Mouse (Mus musculus): Measurements from ENCODE around the gene Aire.

The Aire gene

GRCm38 (mm10) chr10:78005791-78006438, 37.5 kb downstream of the Aire start:
- no peak for DNase-seq

GRCm38 (mm10) chr10:78004479-78005100, 38.8 kb downstream of the Aire start:
- DNase-seq: no peak

- DNase-seq: no peak
Measured at GRCm38 (mm10) chr10:78002316-78002715, 41.1 kb downstream of the Aire start.

GRCm38 (mm10) chr10:78001796-78002195, 41.6 kb downstream of the Aire start:
- peak; percentile 81 to 84 for DNase-seq

GRCm38 (mm10) chr10:78000200-78000599, 43.2 kb downstream of the Aire start:
- DNase-seq: peak; percentile 51 to 62

- no peak for DNase-seq
Measured at GRCm38 (mm10) chr10:77995639-77996038, 47.8 kb downstream of the Aire start.

GRCm38 (mm10) chr10:77985775-77986174, 57.6 kb downstream of the Aire start:
- no peak for DNase-seq

- peak; percentile 87 to 91 for DNase-seq
Measured at GRCm38 (mm10) chr10:77984660-77985059, 58.8 kb downstream of the Aire start.

Measured in cerebellum, postnatal 10 days (tissue).